Mouse (Mus musculus) cerebellum, adult 8-10 months (tissue): ENCODE results near the gene Haghl.

Experiments
- DNase-seq: peaks from one replicate; pipeline ENCODE4 v3.0.0; 2022

Haghl gene

DNA sequence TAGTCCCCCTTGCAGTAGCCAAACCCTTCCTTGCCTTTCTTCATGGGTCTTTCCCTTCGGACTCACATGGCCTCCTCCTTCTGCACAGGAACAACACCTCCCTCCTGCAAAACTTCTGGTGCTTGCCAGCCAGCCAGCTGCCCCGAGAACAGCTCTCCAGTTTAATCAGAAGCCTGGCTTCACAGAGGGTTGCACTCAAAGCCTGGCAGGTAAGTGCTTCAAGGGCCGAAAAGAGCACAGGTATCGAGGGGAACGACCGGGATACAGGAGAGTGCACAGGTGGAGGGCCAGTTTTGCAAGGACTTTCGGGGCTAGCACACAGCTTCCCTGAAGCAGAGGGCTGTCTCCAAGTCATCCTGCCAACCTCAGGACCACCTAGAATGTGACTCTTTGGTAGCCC lies 46.6 kb downstream of the Haghl start:
- DNase-seq = no peak

DNA sequence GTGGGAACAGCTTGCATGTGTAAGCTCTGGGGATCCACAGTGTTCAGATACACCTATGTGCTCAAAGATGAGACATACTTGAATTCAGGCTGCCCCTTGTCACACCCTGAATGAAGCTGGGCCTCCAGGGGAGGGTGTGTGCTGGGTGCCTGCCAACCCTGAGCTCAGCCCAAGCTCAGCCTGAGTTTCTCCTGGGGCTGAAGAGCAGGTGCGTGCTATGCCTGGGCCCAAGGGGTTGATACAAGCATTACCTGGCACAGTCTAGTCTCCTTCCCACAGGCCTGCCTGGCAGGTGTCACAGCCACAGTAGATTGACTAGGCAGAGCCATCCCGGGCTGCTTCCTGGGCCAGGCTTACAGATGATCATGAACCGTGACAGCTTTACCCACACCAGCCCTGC lies 49.7 kb downstream of the Haghl start, which contains the start of gene Mslnl:
Gene Mslnl (plus strand): TSS at position 298 of the 400 bp plus-strand sequence.
- no peak for DNase-seq

DNA sequence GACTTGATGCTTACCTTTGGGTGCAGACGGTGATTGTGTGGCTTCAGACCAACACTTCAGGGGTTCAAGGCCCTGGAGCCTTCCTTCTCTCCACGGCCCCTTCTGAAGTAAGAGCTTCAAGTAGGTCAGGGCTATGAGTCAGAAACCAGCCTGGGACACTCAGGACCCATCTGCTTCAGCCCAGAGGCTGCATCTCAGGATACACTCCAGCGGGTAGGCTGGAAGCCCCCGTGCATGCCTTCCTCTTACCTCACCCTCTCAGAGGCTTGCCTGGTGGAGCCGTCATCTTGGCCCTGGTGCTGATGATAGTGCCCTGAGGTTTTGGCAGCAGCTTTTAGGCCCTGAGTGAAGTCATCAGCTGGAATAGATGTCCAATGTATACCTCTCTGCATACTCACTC lies 50.2 kb downstream of the Haghl start:
- no peak for DNase-seq

DNA sequence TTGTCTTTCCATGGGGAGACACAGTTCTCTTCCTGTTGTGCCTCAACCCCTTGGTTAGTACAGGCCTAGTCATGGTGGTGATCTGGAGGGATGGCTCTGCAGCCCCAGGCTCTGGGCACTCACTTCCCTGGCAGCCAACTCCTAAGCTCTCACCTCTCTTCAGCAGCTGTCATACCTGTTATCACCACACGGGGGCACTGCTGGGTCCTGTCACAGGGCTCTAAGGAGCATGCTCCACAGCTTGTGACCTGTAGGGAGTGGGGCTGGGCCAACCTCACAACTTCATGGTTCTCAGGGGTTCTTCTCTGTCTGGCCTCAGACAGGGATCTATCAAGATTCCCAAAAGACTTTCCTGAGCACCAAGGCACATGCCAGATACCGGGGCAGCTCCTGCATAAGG lies 53.4 kb downstream of the Haghl start:
- DNase-seq = peak; percentile 83
